Comparison of ENCODE assay signal across 8 mouse cellular contexts in genomic region chr4:123594381-123594806, GRCm38 (mm10).
A peak's percentile ranks its signal among the peaks of the same experiment; 100 is the strongest.
DNase-seq lines count a peak whose midpoint lies in the region; ATAC-seq and TF ChIP-seq lines count a peak whose summit lies in the region.

No protein-coding gene starts in this region.

- H3K27me3 ChIP-seq in heart, embryonic 12.5 days (replicated peaks) = no peaks in the 10 kb centered on the region
- H3K27me3 ChIP-seq in forebrain, embryonic 16.5 days (replicated peaks; ENCODE audit: control insufficient read depth, insufficient read depth, low read length) = no peaks in the 10 kb centered on the region
- H3K27me3 ChIP-seq in midbrain, embryonic 10.5 days (ENCODE audit: low read depth, poor library complexity, severe bottlenecking) = no peaks in the 10 kb centered on the region
- no peaks in the 10 kb centered on the region for H3K27me3 ChIP-seq in thymus, adult 2 months (ENCODE audit: control insufficient read depth, insufficient read depth, low read length)

- TF ChIP-seq POLR2A in thymus, adult 2 months (IDR thresholded peaks at IDR 0.05; ENCODE audit: control insufficient read depth, extremely low read depth, insufficient read depth, low read length, poor library complexity) = no peak

- H3K36me3 ChIP-seq in heart, embryonic 12.5 days = no peaks in the 10 kb centered on the region
- no peaks in the 10 kb centered on the region for H3K36me3 ChIP-seq in forebrain, embryonic 16.5 days (ENCODE audit: control insufficient read depth, insufficient read depth)
- no peaks in the 10 kb centered on the region for H3K36me3 ChIP-seq in midbrain, embryonic 10.5 days
- H3K36me3 ChIP-seq in thymus, adult 2 months (ENCODE audit: control insufficient read depth, insufficient read depth, low read length) = no peaks in the 10 kb centered on the region

- no peak overlapping the region for H3K4me3 ChIP-seq in heart, embryonic 12.5 days
- H3K4me3 ChIP-seq in forebrain, embryonic 16.5 days (replicated peaks; ENCODE audit: low read length) = no peak overlapping the region
- peak overlapping the region; percentile 30; the same call in 1 of the 2 replicates for H3K4me3 ChIP-seq in midbrain, embryonic 10.5 days
- no peak overlapping the region for H3K4me3 ChIP-seq in thymus, adult 2 months (ENCODE audit: control insufficient read depth, insufficient read depth, low read length)

- no peak for TF ChIP-seq CTCF in thymus, adult 2 months (IDR thresholded peaks at IDR 0.05; ENCODE audit: borderline replicate concordance, control insufficient read depth, extremely low read depth, insufficient read depth, low read length, poor library complexity)

- no peak for DNase-seq in heart, adult 18-20 months
- peak; percentile 50 for DNase-seq in brain, adult 2 months (ENCODE audit: low read depth, low spot score)
- peak; percentile 31 for DNase-seq in midbrain, embryonic 10.5 days (ENCODE audit: low spot score)
- no peak for DNase-seq in thymus, adult 2 months
- DNase-seq in ovary, postnatal 10 days (ENCODE audit: low spot score) = no peak
- no peak for DNase-seq in spleen, postnatal 4 days (ENCODE audit: low spot score in 2 of 2)

- H3K4me1 ChIP-seq in heart, embryonic 12.5 days (replicated peaks) = peaks cover 54% of the 10 kb centered on the region
- peaks cover 37% of the 10 kb centered on the region for H3K4me1 ChIP-seq in forebrain, embryonic 16.5 days (replicated peaks; ENCODE audit: control insufficient read depth, insufficient read depth, low read length)
- peaks cover 73% of the 10 kb centered on the region for H3K4me1 ChIP-seq in midbrain, embryonic 10.5 days
- H3K4me1 ChIP-seq in thymus, adult 2 months (replicated peaks; ENCODE audit: control insufficient read depth, insufficient read depth, low read length) = no peaks in the 10 kb centered on the region

- no peaks in the 10 kb centered on the region for H3K9me3 ChIP-seq in heart, embryonic 12.5 days (replicated peaks)
- H3K9me3 ChIP-seq in forebrain, embryonic 16.5 days (ENCODE audit: control insufficient read depth, low read length) = no peaks in the 10 kb centered on the region
- no peaks in the 10 kb centered on the region for H3K9me3 ChIP-seq in midbrain, embryonic 10.5 days (replicated peaks)

- 32% methylated on average over 5 of the region's 5 CpGs for WGBS in heart, embryonic 12.5 days
- WGBS in forebrain, embryonic 16.5 days = 34% methylated on average over 5 of the region's 5 CpGs
- 44% methylated on average over 5 of the region's 5 CpGs for WGBS in midbrain, embryonic 10.5 days
- WGBS in thymus, adult 2 months = 95% methylated on average over 5 of the region's 5 CpGs

- H3K27ac ChIP-seq in heart, embryonic 12.5 days (ENCODE audit: poor library complexity, severe bottlenecking) = peak overlapping the region; percentile 56
- peak overlapping the region; percentile 17 for H3K27ac ChIP-seq in forebrain, embryonic 16.5 days (ENCODE audit: low read length)
- peak overlapping the region; percentile 74 for H3K27ac ChIP-seq in midbrain, embryonic 10.5 days (replicated peaks)
- no peak overlapping the region for H3K27ac ChIP-seq in thymus, adult 2 months (ENCODE audit: control insufficient read depth, insufficient read depth, low read length)

- H3K4me2 ChIP-seq in heart, embryonic 12.5 days = peak overlapping the region; percentile 28
- H3K4me2 ChIP-seq in forebrain, embryonic 16.5 days (ENCODE audit: low read length) = no peak overlapping the region

- H3K9ac ChIP-seq in heart, embryonic 12.5 days = 0 out of 2 replicates have a peak overlapping the region, but pooled peaks have one; percentile 0
- no peak overlapping the region; the same call in 1 of the 2 replicates for H3K9ac ChIP-seq in forebrain, embryonic 16.5 days (replicated peaks; ENCODE audit: low read depth, low read length)

- ATAC-seq in heart, embryonic 12.5 days (ENCODE audit: insufficient number of reproducible peaks, low FRiP score) = no peak
- ATAC-seq in forebrain, embryonic 16.5 days = peak; percentile 72

Comparison
In these comparisons a context has a peak if more than half of its experiments do, and no peak if none do; other contexts are left out.
1. DNase-seq: peak in brain, adult 2 months (single experiment) and midbrain, embryonic 10.5 days (single experiment); none in heart, adult 18-20 months (0 of 2), thymus, adult 2 months (single experiment), ovary, postnatal 10 days (single experiment) and spleen, postnatal 4 days (0 of 2).